8 mouse cellular contexts compared by ENCODE assay signal in the genomic region with DNA sequence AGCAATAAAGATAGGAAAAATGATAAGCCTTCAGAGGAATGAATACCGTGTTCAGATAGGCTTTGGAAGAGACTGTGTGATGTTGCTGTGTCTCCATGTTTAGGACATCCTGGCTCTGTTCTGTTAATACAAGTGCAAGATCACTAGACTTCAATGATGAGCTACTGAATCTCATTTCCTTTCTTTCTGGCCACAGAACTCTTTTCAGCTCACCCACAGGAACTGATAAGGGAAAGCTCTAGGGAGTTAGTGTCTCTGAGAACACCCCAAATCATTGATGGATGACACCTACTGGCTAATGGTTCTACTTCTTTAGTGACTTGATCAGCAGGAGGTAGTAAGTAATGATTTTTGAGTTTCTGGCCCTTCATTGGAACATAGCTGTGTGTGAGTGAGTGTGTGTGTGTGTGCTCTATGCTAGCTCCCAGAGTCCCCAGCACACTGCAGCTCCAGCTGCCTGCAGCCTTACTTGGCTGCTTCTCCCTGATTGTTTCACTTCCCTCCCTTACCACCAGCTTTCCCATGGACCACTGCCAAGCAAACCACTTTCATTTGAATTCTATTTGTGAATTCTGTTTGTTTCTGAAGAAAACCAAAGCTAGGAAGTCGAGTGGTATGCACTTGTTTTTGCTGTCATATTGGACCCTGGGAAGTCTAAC. TPM values are rescaled to one million over a fixed set of nuclear protein-coding genes. Genes with fewer than 3 reads are reported as not detected.
DNase-seq lines count a peak whose midpoint lies in the region; ATAC-seq lines count a peak whose summit lies in the region.
"Had no signal": no experiment of that assay in that cellular context is flagged by ENCODE, and none has a peak within 500 bp of the region (broad histone marks: within the 10 kb centered on the region; RNA-seq: fewer than 3 reads in every experiment).

No protein-coding gene starts in this region.

- H3K4me1 ChIP-seq in midbrain, embryonic 14.5 days (ENCODE audit: control insufficient read depth, insufficient read depth, low read length) = no peaks in the 10 kb centered on the region
- no peaks in the 10 kb centered on the region for H3K4me1 ChIP-seq in midbrain, embryonic 10.5 days
- peaks cover 6% of the 10 kb centered on the region; the same call in 1 of the 2 replicates for H3K4me1 ChIP-seq in stomach, embryonic 16.5 days (ENCODE audit: control insufficient read depth, insufficient read depth, low read length)
- H3K4me1 ChIP-seq: limb, embryonic 12.5 days had no signal

- H3K27me3 ChIP-seq in midbrain, embryonic 14.5 days (ENCODE audit: control insufficient read depth, insufficient read depth, low read length) = no peaks in the 10 kb centered on the region
- no peaks in the 10 kb centered on the region for H3K27me3 ChIP-seq in midbrain, embryonic 10.5 days (ENCODE audit: low read depth, poor library complexity, severe bottlenecking)
- no peaks in the 10 kb centered on the region for H3K27me3 ChIP-seq in stomach, embryonic 16.5 days (ENCODE audit: control insufficient read depth, insufficient read depth, low read length)
- H3K27me3 ChIP-seq: limb, embryonic 12.5 days had no signal

- H3K9ac ChIP-seq in midbrain, embryonic 14.5 days (replicated peaks; ENCODE audit: low read length) = no peak overlapping the region
- H3K9ac ChIP-seq in stomach, embryonic 16.5 days (ENCODE audit: low read length) = no peak overlapping the region
- H3K9ac ChIP-seq: limb, embryonic 12.5 days had no signal

- no peaks in the 10 kb centered on the region for H3K36me3 ChIP-seq in midbrain, embryonic 14.5 days (ENCODE audit: control insufficient read depth, insufficient read depth, low read length)
- H3K36me3 ChIP-seq in midbrain, embryonic 10.5 days = no peaks in the 10 kb centered on the region
- no peaks in the 10 kb centered on the region for H3K36me3 ChIP-seq in stomach, embryonic 16.5 days (ENCODE audit: control insufficient read depth, insufficient read depth, low read length)
- H3K36me3 ChIP-seq: limb, embryonic 12.5 days had no signal

- ATAC-seq in midbrain, embryonic 14.5 days (ENCODE audit: low FRiP score, low TSS enrichment) = no peak; the same call in 1 of the 2 replicates
- ATAC-seq in hematopoietic stem cell, adult 5-6 weeks (replicated peaks in 1 of 2; ENCODE audit: insufficient read depth in 1 of 2, low FRiP score in 2 of 2, low TSS enrichment in 1 of 2, low read depth in 1 of 2, poor library complexity in 2 of 2, severe bottlenecking in 2 of 2) = peak; percentile 89 to 93
- peak; percentile 82 for ATAC-seq in stomach, embryonic 16.5 days (ENCODE audit: insufficient read depth, low FRiP score)

- intact Hi-C loops in left cerebral cortex, postnatal 36 days (cut with DNase I) = loop anchor here (10.0 kb wide), 1 partner anchor 121 kb away; no protein-coding TSS in a partner anchor

- H3K4me2 ChIP-seq in midbrain, embryonic 14.5 days (ENCODE audit: low read length) = no peak overlapping the region
- H3K4me2 ChIP-seq in stomach, embryonic 16.5 days (ENCODE audit: low read depth, low read length) = no peak overlapping the region
- H3K4me2 ChIP-seq: limb, embryonic 12.5 days had no signal

- no peak overlapping the region for H3K4me3 ChIP-seq in midbrain, embryonic 14.5 days (replicated peaks; ENCODE audit: low read depth, low read length)
- H3K4me3 ChIP-seq in midbrain, embryonic 10.5 days = no peak overlapping the region
- H3K4me3 ChIP-seq in stomach, embryonic 16.5 days (replicated peaks; ENCODE audit: low read length) = no peak overlapping the region
- H3K4me3 ChIP-seq: limb, embryonic 12.5 days had no signal

- H3K9me3 ChIP-seq in midbrain, embryonic 14.5 days (ENCODE audit: control insufficient read depth, low read length) = no peaks in the 10 kb centered on the region
- H3K9me3 ChIP-seq in midbrain, embryonic 10.5 days (replicated peaks) = no peaks in the 10 kb centered on the region
- no peaks in the 10 kb centered on the region for H3K9me3 ChIP-seq in stomach, embryonic 16.5 days (replicated peaks; ENCODE audit: control insufficient read depth, low read length)
- H3K9me3 ChIP-seq: limb, embryonic 12.5 days had no signal

- peak; percentile 58 for DNase-seq in midbrain, embryonic 14.5 days
- no peak for DNase-seq in midbrain, embryonic 10.5 days (ENCODE audit: low spot score)
- DNase-seq in gastrocnemius, adult 18-20 months (ENCODE audit: low spot score) = peak; percentile 52
- DNase-seq in left cerebral cortex, postnatal 36 days (ENCODE audit: low spot score in 2 of 2) = peak; percentile 19 to 35
- no peak for DNase-seq in cerebellum, adult 9-11 months

- H3K27ac ChIP-seq in midbrain, embryonic 14.5 days (replicated peaks; ENCODE audit: low read depth, low read length) = no peak overlapping the region
- H3K27ac ChIP-seq in midbrain, embryonic 10.5 days (replicated peaks) = no peak overlapping the region
- H3K27ac ChIP-seq in stomach, embryonic 16.5 days (ENCODE audit: low read length) = peak overlapping the region; percentile 43; the same call in 1 of the 2 replicates
- H3K27ac ChIP-seq: limb, embryonic 12.5 days had no signal

- 70% methylated on average over 2 of the region's 2 CpGs for WGBS in midbrain, embryonic 14.5 days
- WGBS in midbrain, embryonic 10.5 days = 75% methylated on average over 2 of the region's 2 CpGs
- 54% methylated on average over 2 of the region's 2 CpGs for WGBS in stomach, embryonic 16.5 days

RNA-seq across cellular contexts. Expression of a gene that starts 10.6 kb away (rescaled TPM):
- 52.5 and 58.9 TPM in 2 replicates for polyA plus RNA-seq in midbrain, embryonic 14.5 days (2014; fragmentation: Nextera tagmentation; extraction: Ambion mirVana)
- 17.3 and 19.1 TPM in 2 replicates for polyA plus RNA-seq in midbrain, embryonic 10.5 days (2016; fragmentation: Nextera tagmentation; extraction: Ambion mirVana)
- 1 to 10 TPM; 9.5 to 9.7 TPM for total RNA-seq in gastrocnemius, adult 18-20 months (2021)
- 6.2 and 7.6 TPM in 2 replicates for total RNA-seq in hematopoietic stem cell, adult 5-6 weeks (2017)
- 100 to 1,000 TPM; 128 to 153 TPM for total RNA-seq in left cerebral cortex, postnatal 36 days (2021)
- 26.0 and 33.4 TPM in 2 replicates for polyA plus RNA-seq in stomach, embryonic 16.5 days (2015; fragmentation: Nextera tagmentation; extraction: Ambion mirVana)

Comparison
In these comparisons a context has a peak if more than half of its experiments do, and no peak if none do; other contexts are left out.
1. DNase-seq: peak in midbrain, embryonic 14.5 days (single experiment), gastrocnemius, adult 18-20 months (single experiment) and left cerebral cortex, postnatal 36 days (2 of 2); none in midbrain, embryonic 10.5 days (single experiment) and cerebellum, adult 9-11 months (single experiment).
2. RNA of a gene that starts 10.6 kb away (total RNA-seq): 128 to 153 TPM in left cerebral cortex, postnatal 36 days; 9.5 to 9.7 TPM in gastrocnemius, adult 18-20 months and 6.2 to 7.6 TPM in hematopoietic stem cell, adult 5-6 weeks; every median in the first group is over 10 times any median in the second.